Mouse (Mus musculus) small intestine, adult 2 months (tissue): ENCODE measurements around the gene Nkap. TPM values are rescaled to one million over a fixed set of nuclear protein-coding genes. Genes with fewer than 3 reads are reported as not detected.

Source experiments
- H3K27ac ChIP-seq: fragments of 200-500 bp; 2 replicates; pipeline ENCODE4 v1.5.1; 2012; ENCODE audit warnings: low read depth, low read length, control low read depth, inconsistent platforms; ENCODE audit not compliant: insufficient read depth
- H3K27me3 ChIP-seq: fragments of 200-500 bp; 2 replicates; pipeline ENCODE4 v1.6.1; 2012; ENCODE audit warnings: mild to moderate bottlenecking, moderate library complexity, low read length, inconsistent platforms; ENCODE audit not compliant: control insufficient read depth, insufficient read depth
- H3K36me3 ChIP-seq: fragments of 200-500 bp; 2 replicates; pipeline ENCODE4 v1.6.1; 2012; ENCODE audit warnings: mild to moderate bottlenecking, low read length, control low read depth, inconsistent platforms; ENCODE audit not compliant: control insufficient read depth, insufficient read depth
- H3K4me1 ChIP-seq: fragments of 200-500 bp; 2 replicates; pipeline ENCODE4 v1.6.1; 2012; ENCODE audit warnings: low read length, inconsistent platforms, mixed read lengths; ENCODE audit not compliant: control insufficient read depth, insufficient read depth, insufficient read length
- H3K4me3 ChIP-seq: fragments of 200-500 bp; 2 replicates; pipeline ENCODE4 v1.5.1; 2012; ENCODE audit warnings: low read depth, mild to moderate bottlenecking, control low read depth, inconsistent platforms, low read length, moderate library complexity
- CTCF ChIP-seq: fragments of 200-500 bp; IDR thresholded peaks from 2 replicates; pipeline ENCODE4 v1.5.1; 2012; ENCODE audit warnings: low read depth, mild to moderate bottlenecking, control low read depth, inconsistent platforms, low read length, moderate library complexity, mixed read lengths; ENCODE audit not compliant: insufficient replicate concordance, insufficient read length; ENCODE audit errors: extremely low read depth
- POLR2A ChIP-seq: fragments of 200-500 bp; IDR thresholded peaks from 2 replicates; pipeline ENCODE4 v1.6.1; 2012; ENCODE audit warnings: low read depth, mild to moderate bottlenecking, control low read depth, inconsistent platforms, low read length, moderate library complexity
- WGBS: fragments of 180-500 bp; shearing (Covaris S2); methylation state at CpG from one replicate; pipeline ENCODE4 v1.1.7; 2018; 5-methylcytosine and 5-hydroxymethylcytosine counted together
- polyA plus RNA-seq: library from polyadenylated mRNA; depleted of rRNA; stranded (reverse); fragments of >200 nt; gene quantifications from 2 replicates; pipeline ENCODE4 v1.2.3, GENCODE M21; 2012; rRNA removed

The Nkap gene
- polyA plus RNA-seq, 1 experiment = 1.1 TPM

DNA sequence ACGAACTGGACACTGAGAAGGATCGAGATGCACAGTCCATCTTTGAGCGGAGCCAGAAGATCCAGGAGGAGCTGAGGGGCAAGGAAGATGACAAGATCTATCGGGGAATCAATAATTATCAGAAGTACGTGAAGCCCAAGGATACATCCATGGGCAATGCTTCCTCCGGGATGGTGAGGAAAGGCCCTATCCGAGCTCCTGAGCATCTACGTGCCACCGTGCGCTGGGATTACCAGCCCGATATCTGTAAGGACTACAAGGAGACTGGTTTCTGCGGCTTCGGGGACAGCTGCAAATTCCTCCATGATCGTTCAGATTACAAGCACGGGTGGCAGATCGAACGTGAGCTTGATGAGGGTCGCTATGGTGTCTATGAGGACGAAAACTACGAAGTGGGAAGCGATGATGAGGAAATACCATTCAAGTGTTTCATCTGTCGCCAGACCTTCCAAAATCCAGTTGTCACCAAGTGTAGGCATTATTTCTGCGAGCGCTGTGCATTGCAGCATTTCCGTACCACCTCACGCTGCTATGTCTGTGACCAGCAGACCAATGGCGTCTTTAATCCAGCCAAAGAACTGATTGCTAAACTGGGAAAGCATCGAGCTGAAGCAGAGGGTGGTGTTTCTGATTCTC, 65.3 kb downstream of the Nkap start:
- peak overlapping the region; percentile 99 for H3K4me3 ChIP-seq
- H3K27ac ChIP-seq = no peak overlapping the region
- no peaks in the 10 kb centered on the region for H3K4me1 ChIP-seq
- 20% methylated on average over 28 of the region's 28 CpGs for WGBS
- H3K36me3 ChIP-seq = 0 out of 2 replicates have a peak, but pooled peaks cover 2% of the 10 kb centered on the region
- TF ChIP-seq POLR2A (no peak), CTCF (no peak)
- no peaks in the 10 kb centered on the region for H3K27me3 ChIP-seq

DNA sequence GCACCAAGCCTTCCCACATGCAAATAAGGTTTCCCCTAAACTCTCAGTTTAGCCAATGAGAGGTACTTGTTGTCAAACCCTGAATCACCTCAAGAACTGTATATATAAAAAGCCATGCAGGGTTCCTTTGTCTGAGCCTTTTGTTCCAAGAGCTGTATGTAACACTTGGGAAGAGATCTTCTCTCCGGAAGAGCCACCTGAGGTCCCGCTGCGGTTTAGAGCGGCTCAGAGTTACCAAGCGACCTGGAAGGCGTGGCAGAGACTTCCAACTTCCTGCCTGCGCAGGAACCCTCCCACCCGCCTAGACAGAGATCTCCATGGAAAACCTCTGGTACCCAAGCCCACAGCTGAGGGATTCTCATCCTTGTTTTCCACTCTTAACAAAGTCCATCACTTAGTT, 72.1 kb downstream of the Nkap start:
- Histone ChIP-seq H3K27me3 (no peaks in the 10 kb centered on the region), H3K4me1 (0 out of 2 replicates have a peak, but pooled peaks cover 2% of the 10 kb centered on the region), H3K36me3 (no peaks in the 10 kb centered on the region), H3K27ac (no peak overlapping the region), H3K4me3 (no peak overlapping the region)
- no peak for TF ChIP-seq CTCF
- TF ChIP-seq POLR2A = no peak
- 49% methylated on average over 8 of the region's 8 CpGs for WGBS

Other genes starting within 250 kb of the Nkap start
- gene Nkrf, start 223.9 kb upstream of the Nkap start, polyA plus RNA-seq = 0.08 TPM in 2 replicates
- 3.8 and 4.0 TPM in 2 replicates for gene Sept6, start 135.0 kb upstream of the Nkap start, polyA plus RNA-seq
- 0.08 and 0.60 TPM in 2 replicates for gene Sowahd, start 78.0 kb upstream of the Nkap start, polyA plus RNA-seq
- 2.5 and 4.4 TPM in 2 replicates for gene Rpl39, start 41.4 kb upstream of the Nkap start, polyA plus RNA-seq
- gene Upf3b, start 16.5 kb upstream of the Nkap start, polyA plus RNA-seq = 0.29 and 0.75 TPM in 2 replicates
- gene Akap14, start 42.0 kb downstream of the Nkap start, polyA plus RNA-seq = not detected in 2 replicates
- gene Ndufa1, start 64.4 kb downstream of the Nkap start, polyA plus RNA-seq = 194 and 230 TPM in 2 replicates
- gene Rnf113a1, start 64.5 kb downstream of the Nkap start, polyA plus RNA-seq = 0.99 and 1.6 TPM in 2 replicates
- not detected in 2 replicates for gene Gm9, start 84.2 kb downstream of the Nkap start, polyA plus RNA-seq
- gene Rhox1, start 95.5 kb downstream of the Nkap start, polyA plus RNA-seq = not detected in 2 replicates
- not detected in 2 replicates for gene Rhox2a, start 118.2 kb downstream of the Nkap start, polyA plus RNA-seq
- not detected in 2 replicates for gene Rhox3a, start 123.1 kb downstream of the Nkap start, polyA plus RNA-seq
- not detected in 2 replicates for gene Rhox4a, start 138.5 kb downstream of the Nkap start, polyA plus RNA-seq